Mouse (Mus musculus) mouse embryonic stem cell (cell line): ENCODE data around the gene Medag.

Source experiments
- in situ Hi-C, 2 experiments: fragments of 300-500 bp; cut with MboI; formaldehyde crosslinking; loops; 1 replicate in 1 of 2; 3 replicates in 1 of 2; pipeline ENCODE4 v1.14.3; 2019 to 2020; ENCODE audit warnings: low sequenced_read_pairs in 2 of 2, low pct_unique_long_range_greater_than_20kb in 1 of 2, mixed read lengths in 1 of 2; ENCODE audit not compliant: unreplicated experiment in 1 of 2

Gene Medag

DNA sequence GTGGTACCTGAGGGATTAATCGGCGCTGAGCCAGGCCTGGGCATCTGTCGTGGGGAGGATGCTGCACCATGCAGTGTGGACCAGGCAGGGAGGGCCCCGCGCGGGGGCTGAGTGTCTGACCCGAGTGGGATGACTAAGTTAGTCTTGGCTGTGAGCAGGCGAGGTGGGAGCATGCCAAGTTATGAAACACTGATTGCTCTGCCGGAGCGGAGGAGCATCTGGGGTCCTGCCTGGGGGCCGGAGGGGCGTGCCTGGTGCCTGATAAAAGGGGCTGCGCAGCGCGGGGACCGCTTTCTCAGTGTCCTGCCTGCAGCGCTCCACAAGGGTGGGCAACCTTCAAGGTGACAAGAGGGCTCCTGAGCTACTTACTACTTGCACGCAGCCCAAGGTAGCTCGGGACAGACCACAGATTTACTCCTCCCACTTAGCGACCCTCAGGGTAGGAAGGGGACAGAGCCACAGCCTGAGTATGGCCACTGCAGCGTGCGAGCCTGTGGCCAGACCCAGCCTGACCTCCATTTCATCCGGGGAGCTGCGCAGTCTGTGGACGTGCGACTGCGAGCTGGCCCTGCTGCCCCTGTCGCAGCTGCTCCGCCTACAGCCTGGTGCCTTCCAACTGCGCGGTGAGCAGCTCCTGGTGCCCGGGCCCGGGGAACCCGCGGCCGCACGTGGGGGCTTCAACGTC is at the start of gene Medag:
Medag (plus strand) TSS at position 241 of the 685 bp plus-strand sequence.
- in situ Hi-C loops, result no loop called here

DNA sequence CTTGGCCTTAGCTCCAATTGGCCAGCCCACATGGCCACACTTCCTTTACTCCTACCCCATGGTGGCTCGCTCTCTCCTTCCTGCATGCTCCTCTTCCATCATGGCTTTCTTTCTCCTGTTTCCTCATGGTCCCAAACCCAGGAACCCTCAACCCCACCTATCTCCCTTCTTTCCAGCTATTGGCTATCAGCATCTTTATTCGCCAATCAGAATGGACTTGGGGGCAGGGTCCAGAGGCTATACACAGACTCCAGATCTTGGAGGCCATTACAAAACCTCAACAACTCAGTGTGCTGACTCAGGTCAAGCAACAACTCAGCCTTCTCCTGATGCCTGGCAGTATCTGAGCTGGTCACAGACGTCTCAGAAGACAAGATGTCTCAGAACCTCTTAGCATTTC is 48.9 kb upstream of the Medag start:
- in situ Hi-C loops, result no loop called here

DNA sequence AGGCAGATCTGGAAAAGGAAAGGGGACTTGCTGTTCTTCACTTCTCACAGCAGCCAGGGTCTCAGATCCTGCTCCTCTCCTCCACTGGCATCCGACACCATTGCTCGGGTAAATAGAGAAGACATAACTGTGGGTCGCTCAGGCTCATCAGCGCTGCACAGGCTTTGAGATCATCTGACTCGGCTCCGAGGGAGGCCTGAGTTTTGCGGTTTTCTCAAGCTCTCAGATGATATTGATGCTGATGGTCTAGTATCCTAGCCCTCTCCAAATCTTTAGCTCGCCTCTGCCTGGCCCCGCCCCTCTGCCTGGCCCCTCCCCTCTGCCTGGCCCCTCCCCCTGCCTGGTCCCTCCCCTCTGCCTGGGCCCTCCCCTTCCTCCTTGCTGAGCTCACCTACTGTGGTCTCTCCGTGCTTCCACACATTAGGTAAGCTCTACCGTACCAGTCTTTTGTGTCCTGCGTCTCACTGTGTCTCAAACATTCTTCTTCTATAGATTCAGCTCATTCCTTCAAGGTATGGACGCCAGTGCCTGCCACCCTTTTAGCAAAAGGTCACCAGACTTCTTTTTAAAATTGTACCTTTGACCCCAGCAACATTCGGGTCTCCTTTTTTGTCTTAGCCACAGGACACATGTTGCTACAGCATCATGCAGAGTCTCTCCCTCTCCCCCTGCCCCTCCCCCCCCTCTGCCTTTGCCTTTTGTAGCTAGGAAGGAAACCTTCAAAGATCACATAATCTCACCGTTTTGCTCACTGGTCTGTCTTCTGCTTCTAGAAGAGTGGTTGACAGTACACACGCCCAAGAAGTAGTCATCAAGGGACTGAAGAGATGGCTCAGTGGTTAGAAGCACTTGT is 47.4 kb upstream of the Medag start:
- in situ Hi-C loops, result no loop called here

DNA sequence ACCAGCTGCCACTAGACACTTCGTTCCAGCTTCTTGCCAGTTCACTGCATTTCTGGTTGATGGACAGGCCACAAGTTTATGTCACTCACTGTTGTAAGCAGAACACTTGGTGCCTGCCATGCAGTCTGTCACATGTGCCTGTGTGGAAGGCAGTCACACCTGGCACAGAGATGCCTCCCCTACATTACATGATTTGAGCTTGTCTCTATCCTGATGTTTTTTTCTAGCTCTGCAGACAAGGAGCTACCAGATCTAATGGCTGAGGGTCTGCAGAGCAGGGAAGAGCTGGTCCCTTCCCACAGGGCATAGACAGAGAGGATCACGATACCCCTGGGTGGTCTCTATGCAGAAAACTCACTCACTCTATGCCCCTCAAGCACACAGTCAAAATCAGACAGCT is 44.5 kb upstream of the Medag start:
- in situ Hi-C loops, result no loop called here

DNA sequence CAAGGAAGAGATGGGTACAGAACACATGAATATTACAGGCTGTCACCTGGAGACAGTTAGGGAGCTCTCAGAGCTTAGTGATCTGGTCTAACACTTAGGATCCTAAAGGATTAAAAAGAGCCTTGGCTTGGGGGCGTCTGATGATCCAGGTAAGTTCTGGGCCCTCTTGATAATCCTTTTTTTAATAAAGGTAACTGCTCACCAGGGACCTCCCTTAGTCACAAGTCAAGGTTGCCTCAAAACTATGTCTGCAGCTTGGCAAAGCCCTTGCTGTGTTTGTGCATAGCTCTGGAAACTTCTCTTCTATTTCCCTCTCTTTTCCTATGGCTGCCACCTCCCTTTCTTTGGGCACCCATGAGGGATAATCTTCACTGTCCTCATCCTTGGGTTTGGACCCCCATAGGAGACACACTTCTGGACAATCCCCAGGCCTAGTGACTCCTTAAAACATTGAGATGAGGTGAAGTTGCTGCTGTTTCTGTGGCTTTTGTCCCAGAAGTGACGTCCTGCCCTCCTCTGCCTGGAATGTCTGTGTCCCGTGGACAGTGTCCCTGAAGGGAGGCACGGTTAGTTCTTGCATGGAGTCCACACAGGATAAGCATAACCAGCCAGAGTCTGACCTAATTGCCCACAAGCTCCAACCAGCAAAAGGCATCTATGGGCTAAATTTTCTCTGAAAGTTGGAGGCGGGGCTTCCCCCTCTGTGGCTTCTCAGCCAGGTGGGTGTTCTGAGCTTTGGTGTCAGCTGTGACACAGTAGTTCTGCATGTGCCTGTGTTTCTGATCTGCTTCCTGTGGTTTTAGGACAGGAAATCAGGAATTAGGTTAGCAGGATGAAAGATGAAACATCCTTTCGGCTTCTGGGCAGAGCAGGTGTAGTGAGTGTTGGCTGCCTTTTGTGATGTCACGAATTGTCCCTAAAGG is 43.7 kb upstream of the Medag start:
- in situ Hi-C loops, result no loop called here

DNA sequence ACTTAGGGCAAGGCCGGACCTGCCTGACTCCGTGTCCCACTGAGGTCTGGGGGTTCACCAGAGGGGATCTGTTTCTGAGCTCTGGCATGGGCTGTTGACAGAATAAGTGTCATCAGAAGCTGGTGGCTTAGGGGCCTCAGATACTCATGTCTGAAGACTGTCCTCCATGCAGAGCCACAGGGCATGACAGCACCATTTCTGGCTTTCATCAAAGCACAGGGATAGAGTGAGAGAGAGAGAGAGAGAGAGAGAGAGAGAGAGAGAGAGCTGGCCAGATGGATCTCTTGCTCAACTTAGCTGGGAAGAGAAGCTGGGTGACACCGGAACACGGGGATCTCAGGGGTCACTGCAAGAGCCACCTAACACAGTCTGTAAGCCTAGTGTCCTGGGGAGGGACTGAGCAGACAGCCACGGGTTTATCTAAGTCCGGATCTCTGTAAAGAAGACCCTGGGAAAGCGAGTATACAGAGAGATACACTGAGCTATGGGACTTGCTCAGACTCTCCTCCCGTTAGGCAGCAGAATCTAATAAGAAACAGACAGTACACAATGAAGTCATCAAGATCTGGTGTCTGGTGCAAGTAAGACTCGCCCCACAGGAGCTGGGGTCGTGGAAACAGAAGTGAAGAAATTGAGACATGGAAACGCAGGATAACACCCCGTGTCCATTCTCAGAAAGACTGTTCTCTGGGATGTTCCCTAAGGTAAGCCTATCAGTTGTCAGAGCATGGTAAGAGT is 42.8 kb upstream of the Medag start:
- in situ Hi-C loops, result no loop called here

DNA sequence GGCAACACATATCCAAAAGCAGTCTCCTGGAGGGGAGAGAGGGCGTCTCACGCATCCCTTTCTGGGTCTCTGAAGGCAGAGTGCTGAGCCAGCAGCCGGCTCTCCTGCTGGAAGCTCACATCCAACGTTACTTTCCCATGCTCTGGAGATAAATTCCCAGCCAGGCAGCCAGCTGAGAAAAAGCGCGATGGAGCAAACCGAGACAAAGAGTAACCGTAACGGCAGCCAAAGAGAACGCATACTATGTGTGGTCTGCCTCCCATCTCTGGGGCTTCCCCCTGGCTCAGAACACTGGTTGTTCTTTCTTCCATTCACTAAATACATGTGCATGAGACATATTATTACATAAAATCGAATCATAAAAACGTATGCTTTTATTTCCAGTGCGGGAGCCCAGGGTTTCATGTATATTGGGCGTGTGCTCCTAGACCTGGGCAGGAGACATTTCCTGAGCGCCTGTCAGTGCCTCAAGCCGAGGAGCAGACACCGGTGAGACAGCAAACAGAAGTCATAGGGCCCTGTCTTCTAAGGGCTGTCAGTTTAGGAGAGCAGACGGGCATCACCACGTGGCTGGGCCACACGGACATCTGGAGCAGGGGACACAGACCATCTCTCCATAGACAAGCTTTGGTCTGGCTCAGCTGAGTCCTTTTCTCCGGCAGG is 42.0 kb upstream of the Medag start:
- in situ Hi-C loops, result no loop called here

DNA sequence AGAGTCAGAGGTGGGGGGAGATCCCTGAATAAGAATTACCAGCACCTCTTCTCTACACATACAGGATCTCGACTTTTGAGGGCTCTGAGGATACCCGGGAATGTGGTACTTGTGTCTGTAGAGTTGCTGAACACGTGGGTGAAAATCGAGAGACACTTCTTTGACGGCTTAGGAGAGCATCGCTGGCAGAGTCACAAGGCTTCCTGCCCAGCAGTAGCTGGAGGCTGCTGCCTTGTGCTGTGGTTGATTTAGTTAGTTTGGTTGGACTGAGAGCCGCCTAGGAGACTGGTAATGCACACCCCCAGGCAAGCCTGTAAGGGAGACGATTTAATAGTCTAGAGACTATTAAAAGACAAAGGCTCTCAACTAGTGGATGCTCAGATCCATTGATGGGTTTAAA is 39.5 kb upstream of the Medag start:
- in situ Hi-C loops, result no loop called here

DNA sequence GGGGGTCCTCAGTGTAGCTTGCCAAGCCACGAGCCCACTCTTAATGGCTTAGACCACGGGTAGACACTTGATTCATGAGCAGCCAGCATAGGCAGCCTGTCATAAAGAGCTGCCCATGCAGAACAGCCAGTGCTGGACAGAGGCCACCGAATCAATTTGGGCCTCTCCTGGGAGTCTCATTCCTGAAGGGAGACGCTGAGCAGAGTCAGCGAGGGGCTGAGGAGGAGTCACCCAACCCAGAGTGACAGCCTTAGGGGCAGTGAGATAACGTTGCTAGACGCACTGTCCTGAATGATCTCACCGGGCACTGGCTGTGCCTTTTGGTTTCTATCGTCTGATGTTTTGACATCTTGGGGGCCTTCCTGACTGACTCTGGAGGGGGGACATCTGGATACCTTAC is 38.3 kb upstream of the Medag start:
- in situ Hi-C loops, result no loop called here

DNA sequence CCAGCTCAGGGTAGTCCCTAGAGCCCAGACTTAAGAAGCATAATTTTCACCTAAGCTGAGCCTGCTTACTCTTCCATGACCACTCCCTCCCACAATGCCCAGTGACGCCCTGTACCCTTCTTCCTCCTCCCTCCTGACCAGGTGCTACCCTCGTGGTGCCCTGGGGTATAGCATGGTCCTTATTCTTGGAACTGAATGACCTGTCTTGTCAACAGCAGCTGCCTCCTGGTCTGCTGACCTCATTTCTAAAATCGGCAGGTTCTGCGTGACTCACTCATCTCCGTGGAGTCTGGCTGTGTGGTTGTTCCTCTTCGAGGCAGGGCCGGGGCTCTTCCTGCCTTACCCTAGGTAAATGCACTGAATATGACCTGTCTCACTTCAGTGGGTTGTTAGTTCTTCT is 37.5 kb upstream of the Medag start:
- in situ Hi-C loops, result no loop called here

DNA sequence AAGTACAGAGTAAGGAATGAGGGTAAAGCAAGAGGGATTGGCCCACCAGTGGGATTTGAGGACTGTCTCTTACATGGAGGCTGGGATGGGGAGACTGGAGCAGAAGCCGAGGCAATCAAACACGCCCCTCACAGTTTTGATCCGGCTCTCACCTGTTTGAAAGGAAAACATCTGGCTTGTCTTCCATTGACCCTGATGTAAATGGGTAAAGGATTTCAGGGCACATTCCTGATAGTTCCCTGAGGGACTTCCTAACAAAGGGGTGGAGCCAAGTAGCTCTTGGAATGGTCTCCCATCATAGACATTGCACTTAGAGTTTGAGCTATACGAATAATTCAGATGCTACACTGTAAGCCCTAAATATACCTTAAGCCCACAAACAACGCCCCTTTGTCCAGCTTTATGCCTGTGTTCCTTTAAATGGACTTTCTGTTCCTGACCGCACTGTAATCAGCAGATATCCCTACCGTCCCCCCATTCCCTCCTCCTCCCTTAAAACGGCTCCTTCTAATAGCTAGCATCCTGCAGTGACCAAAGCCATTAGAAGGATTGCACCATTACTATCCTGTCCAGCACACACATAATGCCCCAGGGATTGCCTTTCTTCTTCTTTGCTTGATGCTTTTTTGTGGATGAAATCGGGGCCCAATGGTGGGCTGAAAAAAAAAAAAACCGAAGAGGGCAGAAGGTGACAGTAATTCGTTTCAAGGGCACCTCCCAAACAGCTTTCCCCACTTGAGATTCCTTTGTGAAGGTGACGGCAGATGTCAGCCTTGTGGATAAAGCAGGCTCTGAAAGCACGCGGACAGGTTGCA is 36.3 kb upstream of the Medag start:
- in situ Hi-C loops, result no loop called here

DNA sequence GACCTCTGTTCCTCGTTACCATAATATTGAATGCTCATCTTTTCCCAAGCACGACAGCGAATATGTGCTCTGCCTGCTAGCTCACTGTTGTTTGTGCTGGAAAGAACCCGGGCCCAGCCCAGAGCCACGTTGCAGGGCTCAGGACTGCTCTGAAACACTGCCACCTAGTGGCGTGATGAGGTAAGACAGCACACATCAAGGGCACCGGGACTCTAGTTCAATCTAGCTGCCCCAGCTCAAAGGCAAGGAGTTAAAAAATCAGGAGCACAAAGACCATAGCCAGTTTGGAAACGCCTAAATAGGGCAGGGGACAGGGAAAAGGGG is 35.7 kb upstream of the Medag start:
- in situ Hi-C loops, result no loop called here

DNA sequence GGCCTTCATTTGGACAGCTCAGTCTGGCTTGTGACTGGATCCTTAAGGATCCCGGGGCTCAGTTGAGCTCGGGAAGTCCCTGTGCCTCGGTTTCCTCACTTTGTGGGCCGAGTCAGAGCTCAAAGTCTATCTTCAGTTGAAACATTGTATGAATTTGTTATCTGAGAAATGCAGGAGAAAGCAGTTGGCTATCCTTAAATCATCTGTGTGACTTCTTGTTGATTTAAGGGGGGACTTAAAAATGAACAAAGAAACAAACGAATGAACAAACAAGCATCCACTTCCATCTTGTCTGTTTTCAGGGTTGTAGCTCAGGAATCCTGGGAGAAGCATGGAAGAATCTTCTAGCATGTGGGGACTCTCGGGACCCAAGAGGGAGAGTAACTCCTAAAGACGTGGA is 35.2 kb upstream of the Medag start:
- in situ Hi-C loops, result no loop called here

DNA sequence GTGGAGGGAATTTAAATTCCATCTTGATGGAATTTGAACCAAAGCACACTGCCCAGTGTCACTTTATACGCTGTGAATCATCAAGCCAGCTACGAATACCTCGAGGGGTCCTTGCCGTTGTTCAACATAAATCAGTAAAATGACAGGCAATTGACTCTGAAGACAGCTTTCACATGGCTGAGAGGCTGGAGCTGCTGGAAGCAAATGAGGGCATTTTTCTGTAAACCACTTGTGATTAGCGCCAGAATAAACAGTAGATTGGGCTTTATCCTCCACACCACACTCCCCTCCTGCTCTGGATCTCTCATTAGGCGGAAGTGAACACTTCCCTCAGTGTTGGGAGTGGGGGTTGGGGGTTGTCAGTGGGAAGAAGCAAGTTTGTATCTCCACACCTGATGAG is 34.3 kb upstream of the Medag start:
- in situ Hi-C loops, result no loop called here

DNA sequence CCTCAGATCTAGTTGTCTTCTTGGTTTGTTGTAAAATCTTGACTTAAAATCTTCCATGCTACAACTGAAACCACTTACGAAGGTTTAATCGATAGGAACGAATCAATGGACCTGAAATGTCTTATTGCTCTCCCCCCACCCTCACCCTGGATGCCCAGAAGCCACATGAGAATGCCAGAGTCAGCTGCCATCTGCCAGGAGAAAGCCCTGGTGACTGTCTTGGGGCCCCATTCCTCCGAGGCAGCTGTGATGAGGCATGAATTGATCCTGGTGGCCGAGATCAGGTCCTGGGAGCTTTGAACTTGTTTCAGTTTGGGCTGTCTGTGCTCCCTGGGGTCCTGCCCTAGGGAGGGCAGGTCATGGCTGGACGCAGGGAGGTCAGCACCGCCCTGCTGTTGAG is 33.0 kb upstream of the Medag start:
- in situ Hi-C loops, result no loop called here

DNA sequence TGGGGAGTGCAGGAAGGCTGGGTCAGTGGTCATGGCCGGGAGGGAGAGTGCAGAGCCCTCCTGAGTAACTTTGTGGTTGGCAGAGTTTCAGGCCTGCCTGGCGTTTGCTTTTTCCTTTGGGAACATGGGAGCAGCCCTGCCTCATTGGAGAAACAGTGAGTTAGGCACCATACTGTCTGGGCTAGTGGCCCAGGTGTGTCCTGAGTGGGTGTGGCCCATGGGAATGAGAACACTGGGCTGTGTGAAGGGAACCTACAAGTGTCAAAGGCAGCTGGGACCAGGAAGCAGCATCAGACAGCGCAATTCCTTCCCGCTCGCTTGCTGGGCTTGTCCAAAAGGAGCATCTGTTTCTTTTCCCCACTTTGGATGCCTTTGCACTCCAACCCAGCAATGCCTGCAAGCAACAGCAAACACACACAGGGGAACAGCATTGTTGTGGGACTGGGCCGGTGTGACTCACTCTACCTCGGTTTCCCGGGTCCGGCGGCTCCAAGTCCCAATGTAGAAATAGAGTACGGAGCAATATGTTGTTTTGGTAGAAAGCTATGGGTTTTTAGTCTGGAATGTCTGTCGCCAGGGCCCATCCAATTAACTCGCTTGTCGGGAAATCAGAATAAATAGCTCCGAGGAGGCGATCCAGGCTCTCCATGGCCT is 32.3 kb upstream of the Medag start:
- in situ Hi-C loops, result no loop called here

DNA sequence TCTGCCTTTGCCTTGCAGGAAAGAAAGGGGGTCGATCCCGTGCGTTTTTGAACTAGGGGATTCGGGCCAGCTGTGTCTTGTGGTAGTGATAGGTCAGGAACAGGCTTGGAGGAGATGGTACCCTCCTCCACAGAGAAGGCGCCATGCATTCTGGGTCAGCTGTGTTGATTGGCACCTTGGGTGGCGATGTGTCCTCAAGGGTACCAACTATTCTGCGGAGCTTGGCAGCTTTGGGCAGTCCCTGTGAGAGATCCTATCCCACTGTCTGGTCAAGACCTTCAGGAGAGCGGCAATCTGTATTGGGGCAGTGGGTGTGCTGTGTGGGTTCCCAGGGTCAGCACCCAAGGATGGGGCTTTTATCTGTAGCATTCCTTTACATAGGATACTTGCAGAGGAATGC is 31.7 kb upstream of the Medag start:
- in situ Hi-C loops, result no loop called here
